Mouse (Mus musculus) adipocyte (in vitro differentiated cells): Measurements from ENCODE around the gene Acd.

ENCODE experiments used
- DNase-seq: peaks from one replicate; pipeline ENCODE4 v3.0.0-alpha.2; 2016; ENCODE audit warnings: low spot score

Acd gene

DNA sequence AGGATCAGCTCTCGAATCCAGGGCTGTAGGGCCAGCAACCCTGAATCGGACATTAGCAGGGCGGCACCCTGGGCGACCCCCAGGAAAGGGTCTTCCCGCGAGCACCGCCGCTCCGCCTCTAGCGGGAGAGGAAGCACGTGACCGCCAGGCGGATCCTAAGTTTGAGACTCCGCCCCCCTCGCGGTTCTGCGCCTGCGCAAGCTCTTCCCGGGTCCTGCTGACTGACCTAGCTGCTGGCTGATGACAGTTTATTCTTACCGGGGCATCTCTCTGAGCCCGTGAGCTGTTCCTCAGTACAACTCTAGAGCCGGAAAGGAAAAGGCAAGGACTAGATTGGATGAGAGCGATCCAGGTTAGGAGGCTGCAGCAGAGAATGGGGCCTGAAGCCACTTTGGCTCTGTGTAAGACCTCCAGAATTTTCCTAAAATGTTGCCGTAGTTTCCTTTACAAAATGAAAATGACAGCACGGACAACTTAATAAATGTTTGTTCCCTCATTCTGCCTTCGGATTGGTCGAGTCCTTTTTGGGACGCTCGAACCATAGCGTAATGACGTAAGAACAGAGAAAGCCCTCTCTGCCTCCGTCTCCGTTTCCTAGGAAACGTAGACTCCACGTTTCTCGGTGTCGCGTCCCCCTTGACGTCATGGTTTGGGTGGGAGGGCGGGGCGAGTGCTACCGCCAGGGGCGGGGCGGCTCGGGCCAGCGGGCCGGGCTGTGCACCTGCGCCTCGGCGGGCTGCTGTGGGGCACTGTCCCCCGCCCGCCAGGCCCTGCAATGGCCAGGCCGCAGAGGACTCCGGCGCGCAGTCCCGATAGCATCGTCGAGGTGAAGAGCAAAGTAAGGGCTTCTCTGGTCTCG lies at the start of gene Acd, which contains the start of gene Pard6a:
TSS of gene Acd (minus strand) at position 137 of the 859 bp plus-strand sequence.
TSS of gene Pard6a (plus strand) at position 183 of the 859 bp plus-strand sequence.
- DNase-seq: peak; percentile 94

DNA sequence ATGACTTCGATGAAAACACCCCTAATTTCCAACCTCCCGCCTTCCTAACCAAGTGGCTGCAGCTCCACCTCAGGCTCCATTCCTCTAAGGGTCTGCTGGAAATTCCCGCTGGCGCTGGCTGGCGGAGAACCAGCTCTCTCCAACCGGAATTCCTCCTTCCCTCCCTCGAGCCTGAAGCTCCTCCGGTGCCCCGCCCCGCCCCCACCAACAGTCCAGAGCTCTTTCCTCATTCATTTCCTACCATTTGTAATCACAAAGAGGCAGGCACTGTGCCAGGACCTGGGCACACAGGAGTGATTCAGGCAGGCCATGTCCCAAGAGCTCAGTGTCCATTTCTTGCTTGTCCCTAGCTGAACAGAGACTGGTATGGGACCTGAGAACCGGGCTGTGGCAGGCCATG lies 49.7 kb upstream of the Acd start:
- peak; percentile 97 for DNase-seq

DNA sequence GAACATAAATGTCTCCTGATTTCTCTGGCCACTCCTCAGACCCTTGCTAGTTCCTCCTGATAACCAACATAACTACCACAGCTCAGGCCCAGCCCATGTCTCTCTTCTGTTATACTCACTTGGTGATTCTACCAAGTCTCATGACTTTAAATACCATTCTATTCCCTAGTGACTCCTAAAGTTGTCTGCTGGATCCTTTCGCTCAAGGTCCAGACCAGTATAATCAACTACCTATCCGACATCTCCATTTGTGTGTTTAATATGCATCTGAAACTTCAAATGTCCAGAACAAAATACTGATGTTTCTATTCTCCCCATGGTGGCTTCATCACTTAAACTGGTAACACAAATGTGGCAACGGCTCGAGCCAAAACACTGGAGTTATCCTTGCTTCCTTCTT lies 42.4 kb upstream of the Acd start:
- peak; percentile 27 for DNase-seq

DNA sequence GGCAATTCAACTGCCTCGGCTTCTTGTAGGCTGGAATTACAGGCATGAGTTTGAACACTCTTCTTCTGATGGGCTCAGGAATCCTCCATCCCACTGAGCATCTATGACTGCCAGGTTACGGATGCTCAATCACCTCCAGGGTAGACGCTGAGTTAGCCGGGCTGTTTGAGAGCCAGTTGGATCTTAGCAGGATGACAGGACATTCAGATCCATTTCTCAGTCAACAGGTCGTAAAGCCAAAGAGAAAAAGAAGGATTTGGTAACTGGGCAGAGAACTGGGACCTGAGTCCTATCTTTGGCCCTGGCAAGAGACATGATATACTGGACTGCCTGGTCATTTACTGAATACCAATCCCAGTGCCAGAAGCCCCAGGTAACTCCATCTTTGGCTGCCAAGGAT lies 38.3 kb upstream of the Acd start:
- DNase-seq: no peak

DNA sequence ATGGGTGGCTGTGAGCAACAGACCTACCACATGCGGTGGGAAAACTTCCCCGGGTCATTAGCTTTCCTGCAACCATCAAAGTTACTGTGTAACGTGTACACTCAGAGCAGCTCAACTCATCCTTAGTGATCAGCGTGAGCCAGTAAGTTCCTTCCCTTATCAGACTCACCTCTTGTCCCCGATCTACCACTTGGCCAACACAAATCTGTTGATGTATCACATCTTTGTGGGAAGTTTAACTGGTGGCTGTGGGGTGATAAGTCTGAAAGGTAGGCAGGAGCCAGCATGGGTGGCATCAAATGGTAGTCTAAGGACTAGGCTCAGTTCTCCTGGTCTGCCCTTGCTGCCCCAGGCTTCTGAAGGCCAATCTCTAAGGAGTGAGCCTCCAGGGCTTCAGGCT lies 31.3 kb upstream of the Acd start:
- no peak for DNase-seq

DNA sequence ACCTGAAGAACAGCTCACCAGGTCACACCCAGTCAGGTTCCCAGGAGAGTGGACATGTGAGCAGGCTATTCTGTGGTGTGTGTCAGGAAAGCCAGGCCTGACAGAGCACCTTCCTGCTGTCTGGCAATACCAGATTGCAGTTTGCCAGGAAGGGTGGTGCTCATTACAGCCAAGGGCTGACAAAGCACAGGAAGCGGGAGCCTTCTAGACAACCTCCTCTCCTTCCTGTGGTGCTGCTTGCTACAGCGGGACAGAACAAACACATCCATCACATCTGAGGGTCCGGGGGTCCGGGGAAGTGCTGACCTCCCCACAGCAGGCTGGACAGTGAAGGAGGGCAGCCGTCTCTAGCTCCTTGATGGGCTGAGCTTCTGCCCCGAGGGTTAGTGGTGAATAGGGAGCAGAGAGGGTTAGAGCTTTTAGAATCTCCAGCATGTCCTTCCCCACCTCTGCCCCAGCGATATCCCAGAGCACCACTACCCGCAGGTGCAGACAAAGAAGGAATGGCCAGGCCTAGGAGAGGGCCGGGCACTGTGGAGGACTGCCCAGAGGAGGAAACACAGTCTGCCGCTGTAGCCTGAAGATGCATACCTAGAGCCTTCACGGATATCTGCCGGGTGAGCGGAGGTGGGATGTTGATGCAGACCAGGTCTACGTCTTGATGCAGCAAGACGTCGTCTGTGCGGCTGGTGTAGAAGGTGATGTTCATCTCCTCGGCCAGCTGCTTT lies 26.7 kb upstream of the Acd start:
- no peak for DNase-seq

DNA sequence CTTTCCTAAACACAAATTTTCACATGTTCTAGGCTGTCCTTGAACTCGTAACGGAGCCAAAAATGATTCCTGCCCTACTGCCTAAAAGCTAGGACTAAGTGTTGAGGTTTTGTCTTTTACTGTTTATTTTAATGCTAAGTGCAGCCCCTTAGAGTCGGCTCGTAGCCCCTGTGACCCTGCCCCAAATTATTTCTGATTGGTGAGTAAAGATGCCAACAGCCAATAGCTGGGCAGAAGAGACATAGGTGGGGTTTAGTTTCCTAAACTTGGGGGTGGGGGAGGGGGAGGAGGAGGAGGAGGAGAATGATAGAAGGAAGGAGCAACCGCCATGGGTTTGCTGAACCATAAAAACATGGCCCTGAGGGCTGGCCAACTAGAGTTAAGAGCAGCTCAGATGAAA lies 24.8 kb upstream of the Acd start:
- no peak for DNase-seq

DNA sequence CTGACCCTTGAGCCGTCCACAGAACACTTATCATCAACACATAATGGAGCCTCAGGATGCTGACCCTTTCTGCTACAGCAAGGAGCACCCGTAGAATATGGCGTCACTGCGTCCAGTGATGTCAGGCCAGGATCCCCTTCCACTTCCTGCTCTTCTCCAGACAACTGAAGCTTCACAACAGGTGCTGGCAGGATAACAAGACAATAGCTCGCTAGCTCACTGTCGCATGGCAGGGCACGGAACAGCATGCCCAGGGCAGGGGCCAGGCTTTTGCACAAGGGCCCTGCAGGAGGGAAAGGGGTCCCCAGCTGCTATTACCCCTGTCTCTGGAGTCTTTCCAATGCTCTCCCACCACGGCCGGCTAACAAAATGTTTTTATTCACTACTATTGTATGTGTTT lies 22.0 kb upstream of the Acd start:
- no peak for DNase-seq

DNA sequence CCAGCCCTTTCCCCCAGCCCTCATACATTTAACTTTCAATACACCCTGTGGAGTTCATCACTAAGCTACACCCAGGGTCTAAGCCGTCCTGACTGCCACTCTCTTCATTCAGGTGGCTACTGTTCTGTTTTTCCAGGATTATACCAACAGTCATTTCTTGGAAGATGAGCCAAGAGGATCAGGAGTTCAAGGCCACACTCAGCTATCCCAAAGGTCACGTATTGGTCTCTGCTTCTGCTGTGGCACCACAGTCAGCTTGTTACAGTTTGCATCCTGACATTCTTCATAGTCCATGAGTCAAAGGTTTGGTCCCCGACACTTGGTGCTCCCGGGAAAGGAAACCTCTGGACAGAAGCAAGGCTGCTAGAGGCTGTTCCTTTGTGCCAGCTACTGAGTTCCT lies 18.7 kb upstream of the Acd start:
- DNase-seq: no peak

DNA sequence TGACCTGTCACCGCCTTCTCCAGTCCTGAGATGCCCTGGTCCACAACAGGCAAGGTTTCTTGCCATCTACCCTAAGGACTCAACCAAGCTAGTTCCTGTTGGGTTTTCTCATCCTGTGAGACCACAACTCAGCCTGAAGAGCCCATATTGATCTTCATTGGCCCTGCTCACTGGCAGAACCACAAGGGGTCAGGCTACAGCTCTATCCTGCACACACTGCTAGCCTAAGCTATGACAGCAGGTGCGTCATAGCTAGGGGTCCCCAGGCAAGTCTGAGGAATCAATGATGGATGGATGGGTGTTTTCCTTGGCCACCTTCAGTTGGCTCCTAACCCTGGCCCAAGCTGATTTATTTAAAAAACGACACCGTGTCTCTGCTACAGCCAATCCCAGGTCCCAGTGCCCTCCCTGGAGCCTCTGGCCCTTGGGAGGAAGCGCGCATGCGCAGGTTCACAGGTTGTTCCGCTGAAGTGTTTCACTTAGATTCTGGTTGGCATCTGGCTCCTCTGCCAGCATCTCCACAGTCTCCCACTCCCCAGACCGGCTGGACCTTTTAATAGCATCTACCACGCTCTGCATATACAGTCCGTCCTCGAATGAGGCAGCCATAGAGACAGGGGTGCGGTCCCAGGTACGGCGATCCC lies 15.5 kb upstream of the Acd start:
- DNase-seq: no peak

DNA sequence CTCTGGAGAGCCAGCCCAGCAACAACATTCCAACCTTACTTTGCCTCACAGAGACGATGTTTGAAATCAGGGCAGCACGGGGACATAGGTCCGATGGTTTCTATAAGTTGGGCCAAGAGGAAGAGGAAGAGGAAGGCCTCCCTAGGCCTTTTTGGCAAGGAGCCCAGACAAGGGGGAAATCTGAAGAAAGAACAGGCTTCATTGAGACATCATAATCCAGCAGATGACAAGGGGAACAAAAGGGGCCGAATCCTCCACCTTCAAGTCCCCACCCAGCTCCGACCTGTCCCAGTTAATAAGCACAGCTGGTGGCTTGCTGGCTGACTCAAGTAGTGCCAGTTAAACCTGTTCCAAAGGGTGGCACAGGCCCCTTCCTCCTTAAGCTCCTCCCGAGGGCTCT lies 14.1 kb upstream of the Acd start:
- DNase-seq: no peak

DNA sequence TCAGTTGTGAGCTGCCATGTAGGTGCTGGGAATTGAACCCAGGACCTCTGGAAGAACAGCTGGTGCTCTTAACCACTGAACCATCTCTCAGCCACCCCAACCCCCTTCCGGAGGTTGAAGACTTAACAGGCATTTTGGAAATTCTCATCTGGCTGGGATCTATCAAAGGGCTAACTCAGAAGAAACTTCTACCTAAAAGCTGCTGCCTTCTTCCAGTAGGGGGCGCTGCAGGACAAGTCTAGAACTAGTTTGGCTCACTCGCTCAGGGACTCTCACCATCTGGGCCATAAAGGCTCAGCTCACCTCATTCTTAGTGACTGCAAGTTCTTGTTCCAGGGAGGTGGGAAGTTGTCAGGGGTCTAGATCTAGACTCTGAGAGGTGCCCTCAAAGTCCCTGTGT lies 13.2 kb upstream of the Acd start:
- DNase-seq: peak; percentile 96

DNA sequence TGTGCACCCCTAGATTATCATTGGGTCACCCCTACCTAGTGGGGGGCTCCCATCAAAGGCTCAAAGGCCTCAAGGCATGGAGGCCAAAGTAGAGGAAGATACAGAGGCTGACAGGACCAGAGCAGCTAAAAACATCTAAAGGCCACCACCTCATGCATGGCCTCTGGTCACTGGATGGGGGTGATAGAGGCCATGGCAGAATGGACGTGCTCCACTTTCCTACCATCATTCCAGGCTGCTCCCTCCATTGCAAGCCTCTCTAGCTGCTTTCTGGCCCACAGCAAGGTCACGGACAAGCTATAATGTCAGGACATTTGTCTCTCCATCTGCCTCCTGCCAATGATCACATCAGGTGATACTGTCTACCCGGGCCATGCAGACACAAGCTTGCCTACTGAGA lies 11.4 kb upstream of the Acd start:
- DNase-seq: no peak

DNA sequence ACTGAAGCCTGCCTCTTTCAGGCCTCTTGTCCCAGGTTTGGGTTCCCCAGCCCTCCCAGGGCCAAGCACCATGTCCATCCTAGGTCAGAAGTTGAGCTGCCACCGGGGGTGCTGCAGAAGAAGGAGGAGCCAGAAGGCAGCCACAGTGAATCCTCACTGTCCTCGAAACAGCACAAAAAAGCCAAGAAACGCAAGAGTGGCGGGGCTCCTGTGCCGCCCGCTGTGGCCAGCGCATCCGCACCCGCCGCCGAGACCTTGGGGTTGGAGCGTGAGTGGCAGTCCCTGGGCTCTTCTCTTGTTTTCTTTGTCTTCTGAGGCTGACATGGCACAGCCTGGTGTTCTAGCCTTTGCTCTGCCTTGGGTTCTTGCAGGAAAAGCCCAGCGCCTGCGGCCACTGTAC lies 8.4 kb upstream of the Acd start:
- no peak for DNase-seq

DNA sequence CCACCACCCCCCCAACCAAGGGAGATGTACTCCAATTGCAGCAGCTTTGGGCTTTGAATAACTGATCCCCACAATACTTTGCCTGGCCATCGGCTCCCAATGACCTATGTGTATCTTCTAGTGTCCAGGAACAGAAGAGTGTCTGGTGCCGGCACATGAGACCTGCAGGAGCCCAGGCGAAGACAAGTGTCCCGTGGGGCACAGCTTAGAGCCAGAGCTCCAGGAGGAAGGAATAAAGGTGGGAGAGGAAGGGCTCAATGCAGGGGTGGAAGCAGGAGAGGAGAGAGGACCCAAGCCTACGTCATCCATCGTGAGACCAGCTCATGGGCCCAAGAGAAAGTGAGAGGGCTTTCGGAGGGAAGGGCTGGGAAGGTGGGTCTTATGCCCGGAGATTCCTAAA lies 7.8 kb upstream of the Acd start:
- DNase-seq: no peak

DNA sequence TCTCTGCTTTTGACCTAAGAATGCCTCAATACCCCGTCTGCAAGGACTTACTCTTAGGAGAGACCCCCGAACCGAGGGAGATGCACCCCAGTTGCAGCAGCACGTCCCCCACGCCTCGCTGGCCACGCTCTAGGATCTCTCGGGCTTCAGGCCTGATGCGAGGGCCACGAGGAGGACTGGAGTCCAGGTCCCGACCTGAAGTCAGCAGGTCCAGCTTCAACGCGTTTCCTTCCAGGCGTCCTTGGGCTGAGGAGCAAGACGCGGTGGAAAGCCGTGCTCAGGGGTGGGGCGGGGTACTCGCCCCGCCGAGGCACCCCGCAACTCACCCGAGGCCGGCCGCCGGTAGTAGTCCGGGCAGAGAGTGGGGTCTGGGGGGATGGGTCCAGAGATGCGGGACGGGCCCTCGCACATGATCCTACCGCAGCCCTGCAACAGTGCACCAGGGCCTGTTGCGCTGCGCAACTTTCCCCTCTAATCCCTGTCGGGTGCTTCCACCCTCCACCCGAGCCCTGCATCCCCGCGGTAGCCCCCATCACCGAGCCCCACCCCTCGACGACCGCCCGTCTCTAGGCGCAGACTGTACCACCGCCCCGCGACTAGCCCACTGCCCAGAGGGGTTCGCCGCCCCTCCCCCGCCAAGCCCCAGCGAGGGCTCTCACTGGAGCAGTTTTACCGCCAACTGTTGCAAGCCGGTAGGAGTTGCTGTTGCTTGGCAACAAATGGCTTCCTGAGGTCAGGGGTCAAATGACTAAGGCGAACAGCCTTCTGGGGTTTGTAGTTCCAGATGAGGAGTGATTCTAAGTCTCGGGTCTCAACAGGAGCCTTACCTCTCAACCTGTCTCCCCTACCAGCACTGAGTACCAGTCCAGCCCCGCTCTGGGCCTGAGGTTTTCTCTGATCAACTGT lies 6.8 kb upstream of the Acd start, which contains the start of the genes 4933405L10Rik and Enkd1:
TSS of gene 4933405L10Rik (plus strand) at position 158 of the 906 bp plus-strand sequence.
TSS of gene Enkd1 (minus strand) at position 713 of the 906 bp plus-strand sequence.
- DNase-seq: peak; percentile 89

DNA sequence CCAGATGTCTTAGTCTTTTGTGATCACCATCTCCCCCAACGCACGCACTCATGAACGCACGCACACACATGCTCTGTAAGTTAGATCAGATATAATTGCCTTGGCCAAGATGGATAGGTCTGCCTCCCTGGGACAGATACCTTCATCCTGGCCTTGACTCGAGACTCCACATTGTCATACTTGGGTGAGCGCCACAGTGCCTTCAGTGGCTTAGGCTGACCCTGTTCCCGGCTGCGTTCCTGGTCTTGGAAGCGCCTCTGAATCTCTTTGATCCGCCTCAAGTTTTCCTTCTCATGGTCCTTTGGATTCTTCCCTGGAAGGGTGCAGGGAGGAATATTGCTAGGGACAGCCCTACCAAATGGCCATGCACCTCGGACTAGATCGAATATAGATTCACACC lies 5.5 kb upstream of the Acd start:
- DNase-seq: no peak

DNA sequence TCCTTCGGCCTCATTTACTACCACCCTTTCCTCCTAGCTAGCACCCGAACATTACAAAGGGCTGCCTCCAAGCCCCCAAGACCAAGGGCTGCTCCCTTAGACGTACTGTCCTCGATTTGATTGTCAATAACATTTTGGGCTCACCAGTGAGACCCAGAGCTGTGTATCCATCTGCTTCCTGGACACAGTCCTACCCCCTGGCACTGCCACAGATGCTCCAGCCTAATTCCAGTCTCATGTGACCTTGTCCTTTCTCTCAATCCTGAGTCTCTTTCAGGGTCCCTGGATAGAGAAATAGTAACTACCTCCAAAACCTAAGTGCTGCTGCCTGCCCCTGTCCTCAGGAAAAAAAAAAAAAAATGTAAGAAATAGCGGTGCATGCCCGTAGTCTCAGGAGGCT lies 4.1 kb upstream of the Acd start:
- DNase-seq: no peak

DNA sequence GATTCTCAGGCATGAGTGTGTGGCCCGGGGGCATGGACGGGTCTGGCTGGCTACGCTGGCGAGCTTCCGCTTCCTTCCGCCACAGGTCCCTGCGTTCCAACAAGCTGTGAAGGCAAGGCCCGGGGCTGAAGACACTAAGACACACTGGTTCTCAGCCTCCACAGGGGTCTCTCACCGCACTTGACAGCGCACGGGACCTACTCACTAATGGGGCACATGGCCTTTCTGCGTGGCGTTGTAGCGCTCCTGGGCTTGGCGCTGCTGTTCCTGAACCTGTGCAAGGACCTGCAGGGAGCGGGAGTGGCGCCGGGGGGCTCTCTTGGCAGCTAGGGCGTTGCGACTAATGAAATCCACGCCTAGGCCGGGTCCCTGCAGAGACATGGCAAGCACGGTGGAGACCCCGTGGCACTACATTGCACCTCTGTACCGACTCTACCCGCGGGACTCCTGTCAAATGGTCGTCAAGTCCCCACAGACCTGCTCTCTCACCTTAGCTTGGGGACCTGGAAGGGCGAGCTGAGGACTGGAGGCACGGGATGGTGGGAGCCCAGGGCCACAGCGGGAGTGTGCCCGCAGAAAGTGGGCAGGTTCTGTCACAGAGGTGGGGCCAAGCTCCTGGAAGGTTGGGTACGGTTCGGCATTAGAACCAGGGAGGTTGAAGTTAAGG lies 3.4 kb upstream of the Acd start:
- DNase-seq: no peak

DNA sequence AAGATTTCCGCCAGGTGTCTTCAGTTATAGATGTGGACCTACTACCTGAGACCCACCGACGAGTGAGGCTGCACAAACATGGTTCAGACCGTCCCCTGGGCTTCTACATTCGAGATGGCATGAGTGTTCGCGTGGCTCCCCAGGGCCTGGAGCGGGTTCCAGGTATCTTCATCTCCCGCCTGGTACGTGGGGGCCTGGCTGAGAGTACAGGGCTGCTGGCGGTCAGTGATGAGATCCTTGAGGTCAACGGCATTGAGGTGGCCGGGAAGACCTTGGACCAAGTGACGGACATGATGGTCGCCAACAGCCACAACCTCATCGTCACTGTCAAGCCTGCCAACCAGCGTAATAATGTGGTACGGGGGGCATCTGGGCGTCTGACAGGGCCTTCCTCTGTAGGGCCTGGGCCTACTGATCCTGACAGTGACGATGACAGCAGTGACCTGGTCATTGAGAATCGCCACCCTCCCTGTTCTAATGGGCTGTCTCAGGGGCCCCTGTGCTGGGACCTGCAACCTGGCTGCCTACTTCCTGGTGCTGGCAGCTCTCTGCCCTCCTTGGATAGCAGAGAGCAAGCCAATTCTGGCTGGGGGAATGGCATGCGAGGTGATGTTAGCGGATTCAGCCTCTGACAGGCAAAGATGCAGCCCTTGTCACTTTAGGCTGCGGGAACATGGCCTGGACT lies 2.0 kb upstream of the Acd start:
- DNase-seq: no peak

DNA sequence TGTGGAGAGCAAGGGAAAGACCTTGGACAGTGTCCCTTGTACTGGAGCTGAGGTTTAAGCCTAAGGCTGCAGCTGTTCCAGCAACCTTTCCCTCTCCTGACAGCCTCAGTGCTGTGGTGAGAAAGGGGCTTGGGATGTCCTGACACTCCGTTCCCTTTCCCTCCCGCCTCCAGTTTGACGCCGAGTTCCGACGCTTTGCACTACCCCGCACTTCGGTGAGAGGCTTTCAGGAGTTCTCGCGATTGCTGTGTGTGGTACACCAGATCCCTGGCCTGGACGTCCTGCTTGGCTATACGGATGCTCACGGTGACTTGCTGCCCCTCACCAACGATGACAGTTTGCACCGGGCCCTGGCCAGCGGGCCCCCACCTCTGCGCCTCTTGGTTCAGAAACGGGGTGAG lies 1.1 kb upstream of the Acd start:
- DNase-seq: no peak
